In the genomic region with DNA sequence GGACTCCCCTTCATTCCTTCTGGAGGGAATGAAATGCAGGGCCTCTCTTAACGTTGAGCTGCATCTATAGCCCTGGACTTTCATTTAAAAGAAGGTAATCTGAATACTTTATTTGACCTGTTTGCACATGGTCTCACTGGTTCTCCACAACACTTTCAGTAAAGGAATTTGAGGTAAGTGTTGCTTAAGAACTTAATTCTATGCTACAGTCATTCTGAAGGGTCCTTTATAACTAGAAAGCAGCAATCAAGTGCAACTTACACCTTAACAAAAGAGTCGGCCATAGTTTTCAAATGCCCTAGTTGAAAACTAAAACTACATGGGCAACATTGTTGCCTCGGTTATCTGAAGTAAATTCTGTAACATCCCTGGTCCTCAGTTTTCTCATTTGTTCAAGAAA, we compare ENCODE assay signal across 9 mouse cellular contexts. TPM values are rescaled to one million over a fixed set of nuclear protein-coding genes. Genes with fewer than 3 reads are reported as not detected.
DNase-seq lines count a peak whose midpoint lies in the region; ATAC-seq and TF ChIP-seq lines count a peak whose summit lies in the region.
"Had no signal": no experiment of that assay in that cellular context is flagged by ENCODE, and none has a peak within 500 bp of the region (broad histone marks: within the 10 kb centered on the region; RNA-seq: fewer than 3 reads in every experiment).

No protein-coding gene starts in this region.

- no peak overlapping the region for H3K4me2 ChIP-seq in lung, embryonic 16.5 days (ENCODE audit: low read depth, low read length)
- no peak overlapping the region for H3K4me2 ChIP-seq in lung, postnatal 0 days (replicated peaks; ENCODE audit: low read depth, low read length)

- WGBS in lung, embryonic 16.5 days: 50% methylated on average over 3 of the region's 3 CpGs
- WGBS in lung, postnatal 0 days: 46% methylated on average over 3 of the region's 3 CpGs

- no peaks in the 10 kb centered on the region for H3K36me3 ChIP-seq in lung, embryonic 16.5 days (ENCODE audit: control insufficient read depth, insufficient read depth, low read length)
- no peaks in the 10 kb centered on the region for H3K36me3 ChIP-seq in lung, postnatal 0 days (ENCODE audit: insufficient read depth, low read length)
- H3K36me3 ChIP-seq: G1E had no signal

- no peak for DNase-seq in lung, postnatal 4 days
- DNase-seq in lung, postnatal 0 days (ENCODE audit: low spot score): peak; percentile 83
- DNase-seq in lung, postnatal 10 days: no peak

- ATAC-seq in lung, embryonic 16.5 days (ENCODE audit: low read depth): peak; percentile 70
- ATAC-seq in lung, postnatal 0 days: peak; percentile 80
- ATAC-seq: activated CD4-positive, CD25-positive, alpha-beta regulatory T cell, adult 4 months had no signal

- no peaks in the 10 kb centered on the region for H3K4me1 ChIP-seq in lung, embryonic 16.5 days (replicated peaks; ENCODE audit: control insufficient read depth, insufficient read depth, low read length)
- H3K4me1 ChIP-seq in lung, postnatal 0 days (ENCODE audit: insufficient read depth, low read depth, low read length): no peaks in the 10 kb centered on the region

- H3K9me3 ChIP-seq in lung, embryonic 16.5 days (ENCODE audit: control insufficient read depth, low read length): no peaks in the 10 kb centered on the region
- no peaks in the 10 kb centered on the region for H3K9me3 ChIP-seq in lung, postnatal 0 days (ENCODE audit: low read length)
- H3K9me3 ChIP-seq: G1E had no signal

- no peak overlapping the region for H3K4me3 ChIP-seq in lung, embryonic 16.5 days (ENCODE audit: low read length)
- no peak overlapping the region for H3K4me3 ChIP-seq in lung, postnatal 0 days (ENCODE audit: low read depth, low read length)

- H3K27ac ChIP-seq in lung, embryonic 16.5 days (ENCODE audit: low read length): no peak overlapping the region
- no peak overlapping the region for H3K27ac ChIP-seq in lung, postnatal 0 days (ENCODE audit: low read length)

- peak; percentile 68 for TF ChIP-seq EP300 in lung, postnatal 0 days (IDR thresholded peaks at IDR 0.05)

- H3K27me3 ChIP-seq in lung, embryonic 16.5 days (ENCODE audit: control insufficient read depth, insufficient read depth, low read depth, low read length): no peaks in the 10 kb centered on the region
- H3K27me3 ChIP-seq in lung, postnatal 0 days (replicated peaks; ENCODE audit: insufficient read depth, low read length): no peaks in the 10 kb centered on the region
- H3K27me3 ChIP-seq: CH12.LX, Patski had no signal

- TF ChIP-seq CTCF in lung, postnatal 0 days (IDR thresholded peaks at IDR 0.05): no peak

- H3K9ac ChIP-seq in lung, embryonic 16.5 days (ENCODE audit: low read length): no peak overlapping the region
- no peak overlapping the region for H3K9ac ChIP-seq in lung, postnatal 0 days (replicated peaks; ENCODE audit: low read depth)

RNA-seq across cellular contexts. Expression of gene Arhgap32, which starts 43.8 kb away (rescaled TPM):
- 4.9 and 5.4 TPM in 2 replicates for polyA plus RNA-seq in lung, embryonic 16.5 days (2015; fragmentation: Nextera tagmentation; extraction: Ambion mirVana)
- 2.8 and 3.3 TPM in 2 replicates for polyA plus RNA-seq in lung, postnatal 0 days (2015; fragmentation: Nextera tagmentation; extraction: Ambion mirVana)
- polyA plus RNA-seq: activated CD4-positive, CD25-positive, alpha-beta regulatory T cell, adult 4 months; CD4-positive, CD25-positive, alpha-beta regulatory T cell, adult 4 months had no signal
